Mouse (Mus musculus): ENCODE results near the gene Fig4. TPM values are rescaled to one million over a fixed set of nuclear protein-coding genes. Genes with fewer than 3 reads are reported as not detected.

Gene Fig4
- total RNA-seq, 1 experiment from 2014 or later: 32.2 TPM

DNA sequence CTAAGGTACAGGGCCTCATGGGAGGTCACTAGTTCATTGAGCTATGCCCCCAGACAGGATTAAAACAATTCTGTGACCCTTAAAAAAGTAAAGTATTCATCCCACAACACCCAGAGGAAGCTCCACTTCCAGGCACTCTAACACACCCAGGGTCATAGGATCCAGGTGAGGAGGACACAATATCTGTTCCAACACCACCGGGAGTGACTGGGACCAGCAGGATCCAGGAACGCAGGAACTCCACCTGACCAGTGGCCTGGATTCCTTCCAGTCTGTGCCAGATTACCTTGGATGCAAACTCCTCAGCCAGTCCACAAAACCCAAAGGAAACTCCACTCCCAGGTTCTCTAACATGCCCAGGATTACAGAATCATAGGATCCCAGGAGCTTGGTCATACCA, 145.8 kb downstream of the Fig4 start:
- ATAC-seq (replicated peaks; ENCODE audit: insufficient number of reproducible peaks, low FRiP score, low TSS enrichment, poor library complexity, severe bottlenecking): no peak

DNA sequence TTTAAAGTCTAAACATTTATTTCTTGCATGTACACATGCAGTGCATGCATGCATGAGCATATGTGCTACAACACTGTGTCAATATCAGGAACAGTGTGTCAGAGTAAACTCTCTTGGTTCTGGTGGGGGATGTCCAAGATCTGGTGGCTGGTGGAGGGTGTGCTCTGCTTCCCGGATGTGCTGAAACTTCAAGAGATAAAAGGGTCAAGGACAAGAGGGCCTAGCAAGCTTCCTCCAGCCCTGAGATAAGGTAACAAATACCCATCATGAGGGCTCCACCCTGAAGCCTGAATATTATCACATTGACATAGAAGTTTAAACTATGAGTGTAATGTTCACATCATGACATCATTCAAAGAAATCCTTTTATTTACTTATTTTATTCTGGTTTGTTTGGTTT, 146.4 kb downstream of the Fig4 start:
- ATAC-seq (replicated peaks; ENCODE audit: insufficient number of reproducible peaks, low FRiP score, low TSS enrichment, poor library complexity, severe bottlenecking): no peak

DNA sequence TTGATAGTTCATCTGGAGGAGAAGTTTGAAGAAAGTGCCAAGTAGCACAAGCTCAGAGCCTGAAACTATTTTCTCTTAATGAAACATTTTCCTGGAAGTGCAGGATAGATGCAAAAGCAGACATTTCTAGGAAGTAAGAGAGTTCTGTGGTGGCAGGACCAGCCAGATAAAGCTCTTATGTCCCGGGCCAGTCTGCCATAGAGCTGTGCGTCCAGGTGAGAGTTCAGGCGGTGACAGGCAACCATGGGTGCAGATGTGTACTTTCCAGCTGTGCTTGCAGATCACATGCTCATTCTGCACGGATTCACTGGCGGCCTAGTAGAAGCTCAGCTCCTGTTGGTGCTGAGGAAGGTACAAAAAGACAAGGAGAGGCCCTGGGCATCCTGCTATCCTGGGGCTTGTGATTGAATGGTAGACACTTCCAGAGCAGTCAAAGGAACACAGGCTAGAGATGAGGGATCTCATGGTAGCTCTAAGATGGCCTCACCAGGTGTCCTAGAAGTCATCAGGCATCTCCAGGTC, 149.8 kb downstream of the Fig4 start:
- ATAC-seq (replicated peaks; ENCODE audit: insufficient number of reproducible peaks, low FRiP score, low TSS enrichment, poor library complexity, severe bottlenecking): no peak

DNA sequence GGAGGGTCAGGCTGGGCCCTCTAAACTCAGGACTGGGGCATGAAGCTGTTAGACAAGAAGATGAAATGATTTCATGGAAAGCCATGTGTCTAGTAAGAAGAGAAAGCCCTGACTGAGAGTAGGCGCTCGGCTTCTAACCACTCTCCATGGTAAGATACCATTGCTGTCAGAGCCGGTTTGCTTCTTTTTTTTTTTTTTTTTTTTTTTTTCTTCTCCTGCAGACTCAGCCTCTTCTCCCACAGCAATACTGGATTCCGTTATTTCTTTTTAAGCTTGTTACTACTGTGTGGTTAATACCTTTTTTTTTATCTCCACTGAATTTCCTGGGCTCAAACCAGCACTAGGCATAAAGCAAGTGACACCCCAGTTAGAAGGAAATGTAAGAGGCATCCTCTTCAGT, 151.2 kb downstream of the Fig4 start:
- ATAC-seq (replicated peaks; ENCODE audit: insufficient number of reproducible peaks, low FRiP score, low TSS enrichment, poor library complexity, severe bottlenecking): no peak

DNA sequence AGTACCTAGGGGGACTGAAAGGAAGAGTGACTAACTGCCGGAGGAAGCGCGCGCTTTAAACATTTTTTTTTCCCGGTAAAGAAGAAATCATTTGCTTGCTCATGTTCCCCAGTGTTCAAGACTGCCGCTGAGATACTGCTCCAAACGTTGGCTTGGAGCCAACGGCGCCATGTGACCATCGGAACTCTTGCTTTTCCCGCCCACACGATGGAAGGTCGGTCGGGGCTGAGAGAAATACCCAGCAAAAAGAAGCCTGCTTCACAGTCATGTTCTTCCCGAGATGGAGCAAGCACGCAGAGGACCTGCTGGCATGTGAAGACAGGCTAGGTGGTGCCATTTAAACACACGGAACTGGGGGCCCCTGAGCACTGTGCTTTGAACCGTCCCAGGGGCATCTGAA, 151.6 kb downstream of the Fig4 start:
- ATAC-seq (replicated peaks; ENCODE audit: insufficient number of reproducible peaks, low FRiP score, low TSS enrichment, poor library complexity, severe bottlenecking): no peak

DNA sequence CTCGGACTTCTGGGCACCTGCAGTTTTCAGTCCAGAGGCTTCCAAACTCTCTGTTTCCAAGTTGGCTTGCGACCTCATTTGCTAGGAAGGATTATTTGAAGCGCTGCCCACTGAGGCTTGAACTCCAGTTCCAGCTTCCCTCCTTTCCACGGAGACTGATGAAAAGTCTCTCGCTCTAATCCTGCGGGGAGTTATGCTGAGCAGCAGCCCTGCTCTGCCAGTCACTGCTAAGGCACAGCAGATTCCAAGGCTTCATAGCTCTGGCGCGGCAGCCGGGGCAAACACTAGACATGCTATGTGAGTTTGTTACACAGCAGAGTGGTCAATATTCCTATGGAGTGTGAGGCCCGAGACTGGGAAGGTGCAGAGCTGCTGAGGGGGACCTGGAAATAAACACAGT, 152.0 kb downstream of the Fig4 start:
- no peak for ATAC-seq (replicated peaks; ENCODE audit: insufficient number of reproducible peaks, low FRiP score, low TSS enrichment, poor library complexity, severe bottlenecking)

DNA sequence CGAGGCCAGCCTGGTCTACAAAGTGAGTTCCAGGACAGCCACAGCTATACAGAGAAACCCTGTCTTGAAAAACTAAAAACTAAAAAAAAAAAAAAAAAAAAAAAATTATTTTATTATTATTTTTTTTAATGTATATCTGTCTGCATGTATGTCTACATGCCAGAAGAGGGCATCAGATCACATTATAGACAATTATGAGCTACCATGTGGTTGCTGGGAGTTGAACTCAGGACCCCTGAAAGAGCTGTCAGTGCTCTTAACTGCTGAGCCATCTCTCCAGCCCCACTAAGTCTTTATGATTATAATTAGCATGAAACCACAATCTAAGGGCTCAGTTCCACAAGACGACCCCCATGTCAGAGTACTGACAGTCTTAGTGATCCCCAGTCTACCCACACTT, 152.6 kb downstream of the Fig4 start:
- ATAC-seq (replicated peaks; ENCODE audit: insufficient number of reproducible peaks, low FRiP score, low TSS enrichment, poor library complexity, severe bottlenecking): no peak

DNA sequence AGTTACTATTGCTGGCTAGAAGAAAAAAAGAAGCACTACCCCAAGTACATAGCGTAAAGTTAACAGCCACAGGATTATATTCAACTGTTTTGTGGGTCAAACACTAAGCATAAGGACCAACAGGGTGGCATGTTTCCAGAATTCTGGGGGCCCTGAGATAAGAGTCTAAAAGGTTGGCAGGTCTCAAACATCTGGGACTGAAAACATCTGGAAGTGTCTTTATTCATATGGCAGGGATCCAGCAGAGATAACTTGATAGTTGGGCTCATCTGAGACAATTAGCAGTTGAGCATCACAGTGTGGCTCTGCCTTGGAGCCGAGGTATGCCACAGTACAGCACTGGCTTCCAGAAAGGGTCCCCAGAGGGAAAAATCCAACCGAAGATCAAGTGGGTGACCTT, 153.8 kb downstream of the Fig4 start:
- no peak for ATAC-seq (replicated peaks; ENCODE audit: insufficient number of reproducible peaks, low FRiP score, low TSS enrichment, poor library complexity, severe bottlenecking)

DNA sequence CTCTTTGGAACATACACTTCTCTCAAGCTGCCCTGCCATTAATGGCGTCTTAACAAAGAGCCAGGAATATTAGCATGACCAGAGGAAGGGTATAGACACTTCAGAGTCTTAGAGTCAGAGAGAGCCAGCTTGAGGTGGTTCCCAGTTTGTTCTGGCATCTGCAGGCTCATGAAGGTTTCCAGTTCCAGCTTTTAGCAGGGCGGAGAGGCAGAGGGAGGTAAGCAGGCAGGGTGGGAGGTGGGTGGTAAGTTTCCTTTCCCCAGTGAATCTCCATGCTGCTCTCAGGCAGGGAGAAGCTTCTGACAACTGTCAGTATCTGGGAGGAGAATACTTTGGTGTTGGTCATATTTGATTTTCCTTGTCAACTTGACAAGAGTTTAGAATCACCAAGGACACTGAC, 156.9 kb downstream of the Fig4 start:
- no peak for ATAC-seq (replicated peaks; ENCODE audit: insufficient number of reproducible peaks, low FRiP score, low TSS enrichment, poor library complexity, severe bottlenecking)

Other genes starting within 250 kb of the Fig4 start
- gene Gpr6, start 231.0 kb downstream of the Fig4 start, total RNA-seq (2017): not detected in 3 replicates
- 0.10 TPM in 1 of 3 replicates, not detected in the others for gene Ak9, start 720 bp upstream of the Fig4 start, total RNA-seq (2017)
- 36.0 to 44.2 TPM (median 40.6 TPM) in 3 replicates for gene Zbtb24, start 147.1 kb upstream of the Fig4 start, total RNA-seq (2017)
- 112 to 198 TPM (median 125 TPM) in 3 replicates for gene Mical1, start 173.1 kb upstream of the Fig4 start, total RNA-seq (2017)
- gene Smpd2, start 187.1 kb upstream of the Fig4 start, total RNA-seq (2017): 15.5 to 32.5 TPM (median 20.3 TPM) in 3 replicates
- gene Ppil6, start 187.2 kb upstream of the Fig4 start, total RNA-seq (2017): 0.58 TPM in 1 of 3 replicates, not detected in the others
- 84.4 to 180 TPM (median 92.3 TPM) in 3 replicates for gene Cd164, start 216.2 kb upstream of the Fig4 start, total RNA-seq (2017)

All from monocyte, adult 5-6 weeks (primary cell).